19 mouse cellular contexts compared by ENCODE assay signal in genomic region chr16:71256175-71256574, GRCm38 (mm10).
DNase-seq lines count a peak whose midpoint lies in the region; ATAC-seq and TF ChIP-seq lines count a peak whose summit lies in the region.
"Had no signal": no experiment of that assay in that cellular context is flagged by ENCODE, and none has a peak within 500 bp of the region (broad histone marks: within the 10 kb centered on the region; RNA-seq: fewer than 3 reads in every experiment).

No protein-coding gene starts in this region.

- TF ChIP-seq CTCF in layer of hippocampus, adult 2 months (conservative IDR thresholded peaks at IDR 0.05) = peak; percentile 74

- DNase-seq in embryonic facial prominence, embryonic 11.5 days (ENCODE audit: low spot score) = peak; percentile 38
- no peak for DNase-seq in embryonic facial prominence, embryonic 10.5 days (ENCODE audit: low spot score)
- DNase-seq in layer of hippocampus, adult 2 months (ENCODE audit: low spot score in 2 of 2) = peak in 1 of 2 experiments; percentile 13
- DNase-seq in layer of hippocampus, postnatal 10 days (ENCODE audit: low spot score in 2 of 2) = no peak
- DNase-seq in retina, embryonic 14.5 days (ENCODE audit: low spot score) = peak; percentile 42
- DNase-seq in retina, postnatal 1 day = no peak
- DNase-seq in embryonic facial prominence, embryonic 14.5 days (ENCODE audit: low spot score) = peak; percentile 5
- no peak for DNase-seq in adrenal gland, adult 8-10 months
- DNase-seq: cerebellum, adult 8-10 months; gastrocnemius, postnatal 36 days; kidney, adult 11 months; kidney, postnatal 4 days; thymus, adult 2 months had no signal

- H3K36me3 ChIP-seq in embryonic facial prominence, embryonic 11.5 days (replicated peaks; ENCODE audit: control insufficient read depth, insufficient read depth, low read depth, low read length) = no peaks in the 10 kb centered on the region
- no peaks in the 10 kb centered on the region for H3K36me3 ChIP-seq in embryonic facial prominence, embryonic 10.5 days (replicated peaks)
- no peaks in the 10 kb centered on the region for H3K36me3 ChIP-seq in embryonic facial prominence, embryonic 14.5 days (ENCODE audit: control insufficient read depth, insufficient read depth, low read length)
- H3K36me3 ChIP-seq: embryonic facial prominence, embryonic 13.5 days; G1E; heart, embryonic 13.5 days; limb, embryonic 10.5 days had no signal

- H3K4me2 ChIP-seq in embryonic facial prominence, embryonic 11.5 days (ENCODE audit: low read depth, low read length) = no peak overlapping the region
- no peak overlapping the region for H3K4me2 ChIP-seq in embryonic facial prominence, embryonic 14.5 days (ENCODE audit: low read depth, low read length)
- H3K4me2 ChIP-seq: embryonic facial prominence, embryonic 13.5 days; heart, embryonic 13.5 days had no signal

- WGBS in embryonic facial prominence, embryonic 11.5 days = 71% methylated on average over 2 of the region's 2 CpGs
- WGBS in embryonic facial prominence, embryonic 10.5 days = 70% methylated on average over 2 of the region's 2 CpGs
- WGBS in embryonic facial prominence, embryonic 14.5 days = 56% methylated on average over 2 of the region's 2 CpGs

- H3K9me3 ChIP-seq in embryonic facial prominence, embryonic 11.5 days (replicated peaks; ENCODE audit: control insufficient read depth, low read length) = no peaks in the 10 kb centered on the region
- no peaks in the 10 kb centered on the region for H3K9me3 ChIP-seq in embryonic facial prominence, embryonic 10.5 days
- H3K9me3 ChIP-seq in embryonic facial prominence, embryonic 14.5 days (ENCODE audit: control insufficient read depth, low read length) = no peaks in the 10 kb centered on the region
- H3K9me3 ChIP-seq: embryonic facial prominence, embryonic 13.5 days; heart, embryonic 13.5 days; limb, embryonic 10.5 days had no signal

- H3K27ac ChIP-seq in embryonic facial prominence, embryonic 11.5 days (replicated peaks; ENCODE audit: low read depth, low read length) = no peak overlapping the region
- no peak overlapping the region for H3K27ac ChIP-seq in embryonic facial prominence, embryonic 10.5 days (replicated peaks)
- no peak overlapping the region for H3K27ac ChIP-seq in layer of hippocampus, adult 2 months
- no peak overlapping the region for H3K27ac ChIP-seq in embryonic facial prominence, embryonic 14.5 days (replicated peaks; ENCODE audit: low read depth, low read length)
- H3K27ac ChIP-seq: embryonic facial prominence, embryonic 13.5 days; heart, embryonic 13.5 days; limb, embryonic 10.5 days; liver, embryonic 14.5 days; macrophage had no signal

- H3K9ac ChIP-seq in embryonic facial prominence, embryonic 11.5 days (replicated peaks; ENCODE audit: low read length) = no peak overlapping the region
- no peak overlapping the region for H3K9ac ChIP-seq in embryonic facial prominence, embryonic 14.5 days (ENCODE audit: low read depth, low read length)
- H3K9ac ChIP-seq: embryonic facial prominence, embryonic 13.5 days; heart, embryonic 13.5 days; liver, embryonic 14.5 days had no signal

- H3K4me1 ChIP-seq in embryonic facial prominence, embryonic 11.5 days (ENCODE audit: control insufficient read depth, insufficient read depth, low read length) = no peaks in the 10 kb centered on the region
- no peaks in the 10 kb centered on the region for H3K4me1 ChIP-seq in embryonic facial prominence, embryonic 10.5 days
- no peaks in the 10 kb centered on the region for H3K4me1 ChIP-seq in embryonic facial prominence, embryonic 14.5 days (ENCODE audit: control insufficient read depth, insufficient read depth, low read length)
- H3K4me1 ChIP-seq: embryonic facial prominence, embryonic 13.5 days; heart, embryonic 13.5 days; limb, embryonic 10.5 days had no signal

- no peak for ATAC-seq in embryonic facial prominence, embryonic 11.5 days (replicated peaks; ENCODE audit: insufficient number of reproducible peaks, low FRiP score, low TSS enrichment, low read depth)
- no peak for ATAC-seq in embryonic facial prominence, embryonic 14.5 days (ENCODE audit: low read depth)

- no peak overlapping the region for H3K4me3 ChIP-seq in embryonic facial prominence, embryonic 11.5 days (ENCODE audit: low read depth, low read length)
- H3K4me3 ChIP-seq in embryonic facial prominence, embryonic 10.5 days = no peak overlapping the region
- H3K4me3 ChIP-seq in layer of hippocampus, adult 2 months = no peak overlapping the region
- no peak overlapping the region for H3K4me3 ChIP-seq in embryonic facial prominence, embryonic 14.5 days (ENCODE audit: low read depth, low read length)
- H3K4me3 ChIP-seq: embryonic facial prominence, embryonic 13.5 days; heart, embryonic 13.5 days; limb, embryonic 10.5 days had no signal

- H3K27me3 ChIP-seq in embryonic facial prominence, embryonic 11.5 days (ENCODE audit: control insufficient read depth, insufficient read depth, low read length) = no peaks in the 10 kb centered on the region
- H3K27me3 ChIP-seq in embryonic facial prominence, embryonic 10.5 days (replicated peaks; ENCODE audit: low read depth, poor library complexity, severe bottlenecking) = no peaks in the 10 kb centered on the region
- no peaks in the 10 kb centered on the region for H3K27me3 ChIP-seq in embryonic facial prominence, embryonic 14.5 days (replicated peaks; ENCODE audit: control insufficient read depth, insufficient read depth, low read length)
- H3K27me3 ChIP-seq: embryonic facial prominence, embryonic 13.5 days; heart, embryonic 13.5 days had no signal

Comparison
In these comparisons a context has a peak if more than half of its experiments do, and no peak if none do; other contexts are left out.
1. DNase-seq: peak in embryonic facial prominence, embryonic 11.5 days (single experiment), retina, embryonic 14.5 days (single experiment) and embryonic facial prominence, embryonic 14.5 days (single experiment); none in embryonic facial prominence, embryonic 10.5 days (single experiment), layer of hippocampus, postnatal 10 days (0 of 2), retina, postnatal 1 day (single experiment) and adrenal gland, adult 8-10 months (single experiment).